Mouse (Mus musculus) cerebellum, adult 9-10 months (tissue): ENCODE results near the gene Tmem125.
"Not testable (repeated sequence)": the region's sequence is repeated elsewhere in the genome, so short reads cannot be mapped to it uniquely, and the experiment has no call there.

ENCODE experiments used
- DNase-seq: peaks from one replicate; pipeline ENCODE4 v3.0.0; 2022

Gene Tmem125

GRCm38 (mm10) chr4:118543592-118544260 lies at the start of gene Tmem125:
TSS of gene Tmem125 (minus strand) at chr4:118544044.
- DNase-seq = peak; percentile 5

DNA sequence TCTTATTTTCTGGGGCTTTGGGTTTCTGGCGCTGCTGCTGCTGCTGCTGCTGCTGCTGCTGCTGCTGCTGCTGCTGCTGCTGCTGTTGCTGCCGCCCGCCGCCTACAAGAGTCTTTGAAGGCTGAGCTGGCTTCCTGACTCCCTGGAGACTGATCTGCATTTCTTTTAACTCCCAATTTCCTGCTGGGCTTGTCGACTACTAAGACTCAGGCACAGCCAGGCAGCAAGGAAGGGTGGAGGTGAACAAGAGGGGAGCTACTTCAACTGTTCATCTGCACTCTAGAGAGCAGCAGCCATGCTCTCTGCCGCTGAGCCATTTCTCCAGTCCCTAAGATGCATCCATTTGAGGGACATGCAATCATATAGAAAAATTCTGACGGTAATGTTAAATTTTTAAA lies 45.9 kb upstream of the Tmem125 start:
- no peak for DNase-seq

- no peak for DNase-seq
These were observed 45.3 kb upstream of the Tmem125 start for GRCm38 (mm10) chr4:118589053-118589732.

DNA sequence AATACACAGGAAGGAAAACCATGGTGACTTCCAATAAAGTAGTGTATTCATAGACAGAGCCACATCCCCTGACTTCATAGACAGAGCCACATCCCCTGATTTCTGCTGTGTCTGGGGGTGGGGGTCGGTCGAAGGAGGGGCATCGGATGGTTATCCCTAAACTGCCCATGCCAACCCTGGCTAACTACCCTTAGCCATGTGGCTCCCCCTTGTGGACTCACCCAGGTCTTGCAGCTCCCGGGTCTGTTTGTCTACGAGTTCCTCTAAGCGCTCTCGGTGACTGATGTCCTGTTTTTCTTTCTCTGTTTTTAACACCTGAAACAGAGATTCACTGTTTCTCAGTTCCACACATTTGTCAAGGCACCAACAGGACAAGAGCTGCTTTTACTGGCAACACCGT lies 38.8 kb upstream of the Tmem125 start:
- DNase-seq = no peak

- no peak for DNase-seq
These were observed 37.7 kb upstream of the Tmem125 start for GRCm38 (mm10) chr4:118581508-118581907.

GRCm38 (mm10) chr4:118579313-118579712 lies 35.5 kb upstream of the Tmem125 start:
- DNase-seq = no peak

DNA sequence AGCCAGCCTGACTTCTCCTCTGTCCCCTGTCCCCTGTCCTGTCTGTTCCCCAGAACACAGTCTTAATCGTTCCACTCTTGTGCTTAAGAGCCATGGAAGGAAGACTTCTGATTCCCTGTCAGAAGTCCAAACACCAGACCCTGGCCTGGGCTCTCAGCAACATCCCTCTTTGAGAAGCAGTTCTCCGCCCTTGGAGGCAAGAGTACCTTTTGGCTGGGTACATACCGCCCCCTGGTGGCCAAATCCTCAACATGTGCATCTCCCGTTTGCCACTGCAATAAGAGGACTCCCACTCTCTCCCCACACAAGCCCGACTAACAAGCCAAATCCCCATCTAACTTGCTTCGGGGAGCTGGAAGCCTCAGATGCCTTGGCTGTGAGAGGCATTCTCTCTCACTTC lies 32.3 kb upstream of the Tmem125 start:
- peak; percentile 49 for DNase-seq

DNA sequence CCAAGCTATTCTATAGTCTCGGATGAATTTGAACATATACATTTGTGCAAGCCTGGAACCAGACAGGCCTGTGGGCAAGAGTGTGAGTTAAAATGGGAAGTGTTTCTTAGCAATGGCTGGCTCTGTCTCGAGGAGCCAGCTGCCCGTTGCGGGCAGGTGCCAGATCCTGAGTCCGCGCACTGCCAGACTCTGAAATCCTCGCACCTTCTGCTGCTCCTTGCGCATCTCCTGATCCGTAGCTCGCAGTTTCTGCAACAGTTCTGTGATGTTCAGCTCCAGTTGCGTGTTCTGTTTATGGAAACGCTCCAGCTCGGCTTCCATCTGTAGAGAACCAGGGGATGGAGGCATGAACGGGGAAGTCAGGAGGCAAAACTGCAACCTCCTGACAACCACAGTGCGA lies 27.6 kb upstream of the Tmem125 start:
- DNase-seq = no peak

- no peak for DNase-seq
These were observed 25.5 kb upstream of the Tmem125 start for GRCm38 (mm10) chr4:118569320-118569719.

DNA sequence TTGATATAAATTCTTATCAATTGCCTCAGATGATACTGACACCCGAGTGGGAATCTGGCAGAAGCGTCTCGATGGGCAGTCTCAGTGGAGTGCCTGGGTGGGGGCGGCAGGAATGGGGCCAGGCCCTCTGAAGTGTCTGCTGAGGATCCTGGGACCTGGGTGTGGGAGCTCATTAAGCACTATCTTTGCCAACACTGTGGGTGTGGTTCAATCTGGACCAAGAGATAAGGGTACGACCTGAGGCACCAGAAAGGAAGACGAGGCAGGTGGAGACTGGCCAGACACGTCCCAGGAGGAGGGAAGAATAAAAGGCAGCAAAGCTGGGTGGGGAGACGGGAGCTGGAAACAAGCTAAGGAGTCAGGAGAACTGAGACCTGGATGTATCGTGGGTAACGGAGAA lies 24.9 kb upstream of the Tmem125 start:
- no peak for DNase-seq

GRCm38 (mm10) chr4:118566161-118566676 lies 22.4 kb upstream of the Tmem125 start:
- DNase-seq = no peak

- DNase-seq = no peak
These were observed 21.1 kb upstream of the Tmem125 start for GRCm38 (mm10) chr4:118564926-118565279.

- no peak for DNase-seq
These were observed 20.4 kb upstream of the Tmem125 start for GRCm38 (mm10) chr4:118564062-118564925.

DNA sequence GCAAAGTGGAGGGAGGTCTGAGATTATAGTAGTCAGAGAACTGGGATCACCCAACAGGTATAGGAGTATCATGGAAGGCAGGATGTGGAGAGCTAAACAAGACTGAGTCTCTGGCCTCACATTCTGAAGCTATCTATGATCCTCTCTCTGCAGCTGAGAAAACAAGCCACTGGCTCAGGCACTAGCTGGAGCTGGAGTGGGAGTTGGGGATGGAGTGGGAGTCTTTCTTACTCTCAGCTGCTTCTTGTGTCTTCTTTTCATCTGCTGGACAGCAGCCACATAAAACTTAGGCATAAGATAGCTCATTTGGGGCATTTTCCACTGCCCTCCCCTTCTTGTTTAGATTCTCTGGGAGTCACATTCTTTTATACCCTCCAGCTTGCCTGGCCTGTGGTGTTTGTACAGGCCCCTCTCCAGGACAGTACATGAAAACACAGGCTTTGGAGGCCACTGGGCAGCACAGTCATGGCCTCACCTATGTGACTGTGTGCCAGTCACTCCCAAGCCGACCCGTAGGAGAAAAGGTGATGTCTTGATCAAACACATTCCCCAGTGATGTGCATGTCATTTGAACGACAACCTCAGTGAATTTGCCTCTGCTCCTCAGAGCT lies 9.3 kb upstream of the Tmem125 start:
- DNase-seq = no peak

GRCm38 (mm10) chr4:118548130-118548480 lies 4.3 kb upstream of the Tmem125 start:
- not testable (repeated sequence) for DNase-seq

DNA sequence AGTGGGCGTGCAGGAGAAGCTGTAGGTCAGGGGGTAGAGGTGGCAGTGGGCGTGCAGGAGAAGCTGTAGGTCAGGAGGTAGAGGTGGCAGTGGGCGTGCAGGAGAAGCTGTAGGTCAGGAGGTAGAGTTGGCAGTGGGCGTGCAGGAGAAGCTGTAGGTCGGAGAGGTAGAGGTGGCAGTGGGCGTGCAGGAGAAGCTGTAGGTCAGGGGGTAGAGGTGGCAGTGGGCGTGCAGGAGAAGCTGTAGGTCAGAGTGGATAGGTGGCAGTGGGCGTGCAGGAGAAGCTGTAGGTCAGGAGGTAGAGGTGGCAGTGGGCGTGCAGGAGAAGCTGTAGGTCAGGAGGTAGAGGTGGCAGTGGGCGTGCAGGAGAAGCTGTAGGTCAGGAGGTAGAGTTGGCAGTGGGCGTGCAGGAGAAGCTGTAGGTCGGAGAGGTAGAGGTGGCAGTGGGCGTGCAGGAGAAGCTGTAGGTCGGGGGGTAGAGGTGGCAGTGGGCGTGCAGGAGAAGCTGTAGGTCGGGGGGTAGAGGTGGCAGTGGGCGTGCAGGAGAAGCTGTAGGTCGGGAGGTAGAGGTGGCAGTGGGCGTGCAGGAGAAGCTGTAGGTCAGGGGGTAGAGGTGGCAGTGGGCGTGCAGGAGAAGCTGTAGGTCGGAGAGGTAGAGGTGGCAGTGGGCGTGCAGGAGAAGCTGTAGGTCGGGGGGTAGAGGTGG lies 3.7 kb upstream of the Tmem125 start:
- DNase-seq = peak; percentile 36

DNA sequence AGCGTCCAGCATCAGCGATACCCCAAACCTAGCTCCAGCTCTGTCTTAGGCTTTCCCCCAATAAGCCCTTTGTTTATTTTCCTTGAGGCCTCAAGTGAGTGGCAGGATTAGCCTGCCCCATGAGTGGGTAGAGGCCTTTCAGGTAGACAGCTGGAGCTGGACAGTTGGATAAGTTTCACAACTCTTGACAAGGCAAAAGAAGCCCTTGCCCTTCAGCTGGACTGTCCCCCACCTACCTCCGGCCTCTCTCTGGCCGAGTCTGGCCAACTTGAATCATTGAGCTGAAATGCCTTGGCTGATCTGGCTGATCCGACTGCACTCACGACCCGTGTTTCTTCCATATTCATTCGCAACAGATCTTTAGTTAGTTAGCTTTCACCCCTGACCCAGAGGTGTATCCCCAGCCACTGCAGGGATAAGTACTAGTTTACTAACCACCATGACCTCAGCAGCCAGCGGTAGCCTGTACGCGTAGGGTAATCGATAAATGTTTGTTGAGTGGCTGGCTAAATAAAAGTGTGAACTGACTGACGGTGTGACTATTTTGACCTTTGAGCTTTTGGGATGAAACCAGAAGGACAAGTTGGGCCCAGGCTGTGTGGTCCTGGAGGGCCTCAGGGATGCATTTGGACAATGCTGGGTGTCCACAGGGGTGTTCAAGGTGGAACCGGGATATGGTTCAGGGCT lies 740 bp upstream of the Tmem125 start:
- no peak for DNase-seq

GRCm38 (mm10) chr4:118543158-118543530 lies 700 bp downstream of the Tmem125 start:
- DNase-seq = no peak

DNA sequence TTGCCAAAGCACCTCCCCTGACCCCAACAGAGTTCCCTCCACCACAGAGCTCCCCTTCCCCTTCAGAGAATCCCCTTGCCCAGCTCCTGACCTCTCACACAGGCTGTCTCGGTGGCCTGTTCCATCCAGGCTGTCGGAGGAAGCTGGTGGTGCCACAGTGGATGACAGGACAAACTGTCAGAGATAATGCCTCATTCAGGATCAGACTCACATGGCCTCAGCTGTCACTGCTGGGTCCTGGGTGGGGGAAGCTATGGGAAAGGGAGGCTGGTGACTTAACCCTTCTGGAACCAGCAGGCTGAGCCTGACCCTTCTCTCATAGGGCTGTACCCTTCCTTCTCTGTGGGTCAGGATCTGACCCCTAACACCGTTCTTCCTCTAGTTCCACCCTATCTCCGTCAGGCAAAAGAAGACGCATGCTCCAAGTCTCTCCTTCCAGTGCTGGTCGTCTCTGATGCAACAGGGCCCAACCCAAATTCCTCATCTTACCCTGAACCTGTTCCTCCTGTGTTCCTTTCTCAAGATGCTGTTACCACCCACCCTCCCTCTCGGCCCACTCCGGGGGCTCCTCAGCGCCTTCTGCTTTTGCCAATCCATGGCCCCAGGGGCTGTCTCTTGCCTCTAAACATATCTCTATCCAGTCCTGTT lies 1.2 kb downstream of the Tmem125 start:
- peak; percentile 3 for DNase-seq

GRCm38 (mm10) chr4:118539904-118540303 lies 3.9 kb downstream of the Tmem125 start:
- DNase-seq = no peak

DNA sequence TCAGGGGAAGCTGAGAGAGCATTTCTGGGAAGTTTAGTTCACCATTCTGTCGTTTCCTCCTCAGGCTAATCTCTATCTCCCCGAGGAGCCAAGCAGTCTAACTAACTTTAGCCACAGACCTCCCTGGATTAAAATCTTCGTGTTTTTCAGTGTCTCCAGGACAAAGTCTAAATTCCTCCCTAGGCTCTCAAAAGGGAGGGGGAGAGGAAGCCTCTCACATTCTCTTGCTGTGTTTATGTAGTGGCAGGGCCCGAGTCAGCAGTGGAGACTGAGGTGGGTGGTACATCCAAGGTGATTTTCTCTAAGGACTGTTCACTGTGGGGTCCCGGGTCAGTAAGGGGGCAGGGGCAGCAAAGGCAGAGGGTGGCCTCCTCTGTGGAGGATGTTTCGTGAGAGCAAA lies 6.0 kb downstream of the Tmem125 start:
- DNase-seq = no peak

DNA sequence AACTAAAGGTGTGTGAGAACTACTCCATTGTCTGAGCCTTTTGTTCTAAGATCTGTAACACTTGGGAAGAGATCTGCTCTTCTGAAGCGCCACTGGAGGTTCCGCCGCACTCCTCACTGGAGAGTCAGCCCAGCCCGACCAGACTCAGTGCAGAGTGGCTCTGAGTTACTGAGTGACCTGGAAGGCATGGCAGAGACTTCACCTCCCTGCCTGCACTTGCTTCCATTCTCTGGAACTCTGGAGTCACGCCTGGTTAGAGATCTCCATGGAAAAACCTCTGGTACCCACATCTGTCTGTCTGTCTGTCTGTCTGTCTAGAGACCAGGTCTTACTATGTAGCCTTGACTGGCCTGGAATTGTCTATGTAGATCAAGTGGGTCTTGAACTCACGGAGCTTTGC lies 8.2 kb downstream of the Tmem125 start:
- no peak for DNase-seq
